Mouse (Mus musculus): Measurements from ENCODE around the gene Inpp4a.
A peak's percentile ranks its signal among the peaks of the same experiment; 100 is the strongest.

Inpp4a gene

GRCm38 (mm10) chr1:37419420-37419819 lies 119.8 kb downstream of the Inpp4a start:
- peak in 1 of 2 experiments; percentile 37 for DNase-seq

- DNase-seq: no peak
These were observed 127.6 kb downstream of the Inpp4a start for GRCm38 (mm10) chr1:37427144-37427875.

GRCm38 (mm10) chr1:37428911-37429310 lies 129.2 kb downstream of the Inpp4a start:
- DNase-seq: peak in 1 of 2 experiments; percentile 10

- peak; percentile 95 for DNase-seq
These were observed 130.0 kb downstream of the Inpp4a start, which contains the start of the genes Coa5 and Unc50 for GRCm38 (mm10) chr1:37429366-37430296. Coa5 (minus strand) TSS chr1:37430103. Unc50 (plus strand) TSS chr1:37430139.

- peak; percentile 23 to 31 for DNase-seq
These were observed 130.7 kb downstream of the Inpp4a start for GRCm38 (mm10) chr1:37430297-37430840.

- DNase-seq: no peak
These were observed 136.8 kb downstream of the Inpp4a start for GRCm38 (mm10) chr1:37436419-37436818.

GRCm38 (mm10) chr1:37442848-37443835 lies 143.5 kb downstream of the Inpp4a start:
- DNase-seq: no peak

- peak in 1 of 2 experiments; percentile 60 for DNase-seq
These were observed 148.9 kb downstream of the Inpp4a start for GRCm38 (mm10) chr1:37448361-37449095.

- no peak for DNase-seq
These were observed 151.6 kb downstream of the Inpp4a start for GRCm38 (mm10) chr1:37451270-37451669.

GRCm38 (mm10) chr1:37457546-37457945 lies 157.9 kb downstream of the Inpp4a start:
- no peak for DNase-seq
